Mouse (Mus musculus): Measurements from ENCODE around the gene Ppm1l. TPM values are rescaled to one million over a fixed set of nuclear protein-coding genes. Genes with fewer than 3 reads are reported as not detected.

Ppm1l gene
- polyA plus RNA-seq, 1 experiment from 2014 or later = 17.0 TPM

- no peak overlapping the region for H3K9ac ChIP-seq (ENCODE audit: low read length)
- H3K4me2 ChIP-seq = no peak overlapping the region
- WGBS = 85% methylated on average over 3 of the region's 3 CpGs
- DNase-seq (ENCODE audit: low spot score, missing footprints) (no peak), ATAC-seq (ENCODE audit: low FRiP score) (no peak)
- H3K4me1 ChIP-seq (ENCODE audit: control insufficient read depth, insufficient read depth, low read length) = peaks cover 7% of the 10 kb centered on the region; the same call in 1 of the 2 replicates
- H3K9me3 ChIP-seq (ENCODE audit: control insufficient read depth, low read length) = no peaks in the 10 kb centered on the region
- no peak overlapping the region for H3K4me3 ChIP-seq (ENCODE audit: low read depth, low read length)
- H3K27me3 ChIP-seq (ENCODE audit: control insufficient read depth, insufficient read depth, low read length) = no peaks in the 10 kb centered on the region
- no peak overlapping the region for H3K27ac ChIP-seq (ENCODE audit: low read depth, low read length)
- no peaks in the 10 kb centered on the region for H3K36me3 ChIP-seq (ENCODE audit: control insufficient read depth, insufficient read depth, low read length)
Observed at GRCm38 (mm10) chr3:69479937-69480336, 163.3 kb downstream of the Ppm1l start.

- WGBS = 38% methylated on average over 4 of the region's 4 CpGs
- ATAC-seq (ENCODE audit: low FRiP score) (peak; percentile 80), DNase-seq (ENCODE audit: low spot score, missing footprints) (peak; percentile 97)
- H3K27ac ChIP-seq (ENCODE audit: low read depth, low read length) = no peak overlapping the region
- no peaks in the 10 kb centered on the region for H3K27me3 ChIP-seq (ENCODE audit: control insufficient read depth, insufficient read depth, low read length)
- no peaks in the 10 kb centered on the region for H3K36me3 ChIP-seq (ENCODE audit: control insufficient read depth, insufficient read depth, low read length)
- no peak overlapping the region for H3K9ac ChIP-seq (ENCODE audit: low read length)
- peaks cover 7% of the 10 kb centered on the region; the same call in 1 of the 2 replicates for H3K4me1 ChIP-seq (ENCODE audit: control insufficient read depth, insufficient read depth, low read length)
- H3K9me3 ChIP-seq (ENCODE audit: control insufficient read depth, low read length) = no peaks in the 10 kb centered on the region
- H3K4me3 ChIP-seq (ENCODE audit: low read depth, low read length) = no peak overlapping the region
- no peak overlapping the region for H3K4me2 ChIP-seq
Observed at GRCm38 (mm10) chr3:69481835-69482234, 165.2 kb downstream of the Ppm1l start.

- H3K9me3 ChIP-seq (ENCODE audit: control insufficient read depth, low read length) = no peaks in the 10 kb centered on the region
- H3K4me3 ChIP-seq (ENCODE audit: low read depth, low read length) = no peak overlapping the region
- H3K4me2 ChIP-seq = no peak overlapping the region
- no peaks in the 10 kb centered on the region for H3K36me3 ChIP-seq (ENCODE audit: control insufficient read depth, insufficient read depth, low read length)
- no peaks in the 10 kb centered on the region for H3K27me3 ChIP-seq (ENCODE audit: control insufficient read depth, insufficient read depth, low read length)
- ATAC-seq (ENCODE audit: low FRiP score) (no peak), DNase-seq (ENCODE audit: low spot score, missing footprints) (no peak)
- H3K4me1 ChIP-seq (ENCODE audit: control insufficient read depth, insufficient read depth, low read length) = no peaks in the 10 kb centered on the region
- H3K27ac ChIP-seq (ENCODE audit: low read depth, low read length) = no peak overlapping the region
- WGBS = 83% methylated on average over 13 of the region's 13 CpGs
- H3K9ac ChIP-seq (ENCODE audit: low read length) = no peak overlapping the region
Observed at GRCm38 (mm10) chr3:69484006-69484574, 167.4 kb downstream of the Ppm1l start.

GRCm38 (mm10) chr3:69484582-69484981, 167.9 kb downstream of the Ppm1l start:
- H3K9ac ChIP-seq (ENCODE audit: low read length) = no peak overlapping the region
- ATAC-seq (ENCODE audit: low FRiP score) = no peak
- no peak overlapping the region for H3K27ac ChIP-seq (ENCODE audit: low read depth, low read length)
- no peak for DNase-seq (ENCODE audit: low spot score, missing footprints)
- no peaks in the 10 kb centered on the region for H3K27me3 ChIP-seq (ENCODE audit: control insufficient read depth, insufficient read depth, low read length)
- H3K4me3 ChIP-seq (ENCODE audit: low read depth, low read length) = no peak overlapping the region
- 88% methylated on average over 4 of the region's 4 CpGs for WGBS
- no peak overlapping the region for H3K4me2 ChIP-seq
- H3K9me3 ChIP-seq (ENCODE audit: control insufficient read depth, low read length) = no peaks in the 10 kb centered on the region
- no peaks in the 10 kb centered on the region for H3K4me1 ChIP-seq (ENCODE audit: control insufficient read depth, insufficient read depth, low read length)
- no peaks in the 10 kb centered on the region for H3K36me3 ChIP-seq (ENCODE audit: control insufficient read depth, insufficient read depth, low read length)

GRCm38 (mm10) chr3:69485347-69485746, 168.7 kb downstream of the Ppm1l start:
- ATAC-seq (ENCODE audit: low FRiP score) = no peak

GRCm38 (mm10) chr3:69485756-69486155, 169.1 kb downstream of the Ppm1l start:
- H3K27me3 ChIP-seq (ENCODE audit: control insufficient read depth, insufficient read depth, low read length) = no peaks in the 10 kb centered on the region
- H3K4me2 ChIP-seq = no peak overlapping the region
- H3K4me1 ChIP-seq (ENCODE audit: control insufficient read depth, insufficient read depth, low read length) = no peaks in the 10 kb centered on the region
- ATAC-seq (ENCODE audit: low FRiP score) (no peak), DNase-seq (ENCODE audit: low spot score, missing footprints) (no peak)
- H3K36me3 ChIP-seq (ENCODE audit: control insufficient read depth, insufficient read depth, low read length) = no peaks in the 10 kb centered on the region
- no peak overlapping the region for H3K27ac ChIP-seq (ENCODE audit: low read depth, low read length)
- no peak overlapping the region for H3K4me3 ChIP-seq (ENCODE audit: low read depth, low read length)
- WGBS = 88% methylated on average over 2 of the region's 2 CpGs
- H3K9me3 ChIP-seq (ENCODE audit: control insufficient read depth, low read length) = no peaks in the 10 kb centered on the region
- no peak overlapping the region for H3K9ac ChIP-seq (ENCODE audit: low read length)

More at GRCm38 (mm10) chr3:69485347-69485746, 168.7 kb downstream of the Ppm1l start:
- H3K9me3 ChIP-seq (ENCODE audit: control insufficient read depth, low read length) = no peaks in the 10 kb centered on the region
- H3K4me3 ChIP-seq (ENCODE audit: low read depth, low read length) = no peak overlapping the region
- H3K9ac ChIP-seq (ENCODE audit: low read length) = no peak overlapping the region
- H3K36me3 ChIP-seq (ENCODE audit: control insufficient read depth, insufficient read depth, low read length) = no peaks in the 10 kb centered on the region
- 93% methylated on average over 3 of the region's 3 CpGs for WGBS
- no peaks in the 10 kb centered on the region for H3K4me1 ChIP-seq (ENCODE audit: control insufficient read depth, insufficient read depth, low read length)
- DNase-seq (ENCODE audit: low spot score, missing footprints) = no peak
- no peak overlapping the region for H3K27ac ChIP-seq (ENCODE audit: low read depth, low read length)
- no peaks in the 10 kb centered on the region for H3K27me3 ChIP-seq (ENCODE audit: control insufficient read depth, insufficient read depth, low read length)
- no peak overlapping the region for H3K4me2 ChIP-seq

- Histone ChIP-seq H3K36me3 (ENCODE audit: control insufficient read depth, insufficient read depth, low read length) (no peaks in the 10 kb centered on the region), H3K4me1 (ENCODE audit: control insufficient read depth, insufficient read depth, low read length) (no peaks in the 10 kb centered on the region), H3K27ac (ENCODE audit: low read depth, low read length) (no peak overlapping the region), H3K9ac (ENCODE audit: low read length) (no peak overlapping the region), H3K4me3 (ENCODE audit: low read depth, low read length) (no peak overlapping the region), H3K27me3 (ENCODE audit: control insufficient read depth, insufficient read depth, low read length) (no peaks in the 10 kb centered on the region), H3K4me2 (no peak overlapping the region), H3K9me3 (ENCODE audit: control insufficient read depth, low read length) (no peaks in the 10 kb centered on the region)
- DNase-seq (ENCODE audit: low spot score, missing footprints) (no peak), ATAC-seq (ENCODE audit: low FRiP score) (no peak)
- WGBS = 98% methylated on average over 6 of the region's 6 CpGs
Observed at GRCm38 (mm10) chr3:69487471-69487870, 170.8 kb downstream of the Ppm1l start.

- H3K4me2 ChIP-seq = no peak overlapping the region
- no peak overlapping the region for H3K4me3 ChIP-seq (ENCODE audit: low read depth, low read length)
- H3K9ac ChIP-seq (ENCODE audit: low read length) = no peak overlapping the region
- 95% methylated on average over 3 of the region's 3 CpGs for WGBS
- no peaks in the 10 kb centered on the region for H3K4me1 ChIP-seq (ENCODE audit: control insufficient read depth, insufficient read depth, low read length)
- no peak for DNase-seq (ENCODE audit: low spot score, missing footprints)
- no peaks in the 10 kb centered on the region for H3K27me3 ChIP-seq (ENCODE audit: control insufficient read depth, insufficient read depth, low read length)
- H3K36me3 ChIP-seq (ENCODE audit: control insufficient read depth, insufficient read depth, low read length) = no peaks in the 10 kb centered on the region
- no peak overlapping the region for H3K27ac ChIP-seq (ENCODE audit: low read depth, low read length)
- no peaks in the 10 kb centered on the region for H3K9me3 ChIP-seq (ENCODE audit: control insufficient read depth, low read length)
- ATAC-seq (ENCODE audit: low FRiP score) = no peak
Observed at GRCm38 (mm10) chr3:69489669-69490068, 173.0 kb downstream of the Ppm1l start.

- WGBS = 81% methylated on average over 6 of the region's 6 CpGs
- Histone ChIP-seq H3K4me2 (no peak overlapping the region), H3K27me3 (ENCODE audit: control insufficient read depth, insufficient read depth, low read length) (no peaks in the 10 kb centered on the region), H3K9me3 (ENCODE audit: control insufficient read depth, low read length) (no peaks in the 10 kb centered on the region), H3K9ac (ENCODE audit: low read length) (no peak overlapping the region), H3K4me3 (ENCODE audit: low read depth, low read length) (no peak overlapping the region), H3K4me1 (ENCODE audit: control insufficient read depth, insufficient read depth, low read length) (no peaks in the 10 kb centered on the region), H3K36me3 (ENCODE audit: control insufficient read depth, insufficient read depth, low read length) (no peaks in the 10 kb centered on the region), H3K27ac (ENCODE audit: low read depth, low read length) (no peak overlapping the region)
- ATAC-seq (ENCODE audit: low FRiP score) (no peak), DNase-seq (ENCODE audit: low spot score, missing footprints) (no peak)
Observed at GRCm38 (mm10) chr3:69490981-69491681, 174.5 kb downstream of the Ppm1l start.
